Mouse (Mus musculus) kidney, embryonic 16.5 days (tissue): ENCODE measurements around the gene Dppa1. TPM values are rescaled to one million over a fixed set of nuclear protein-coding genes. Genes with fewer than 3 reads are reported as not detected.

Experiments used
- ATAC-seq: fragments of 200-750 bp; cut with Nextera tagmentation; 2 replicates; pipeline ENCODE4 v1.8.0; 2017; ENCODE audit warnings: moderate TSS enrichment; ENCODE audit not compliant: low FRiP score, low TSS enrichment
- H3K27ac ChIP-seq: fragments of 300-500 bp; sonication (generic); 2 replicates; pipeline ENCODE4 v1.5.1; 2014; ENCODE audit warnings: low read length
- H3K27me3 ChIP-seq: fragments of 300-500 bp; sonication (generic); 2 replicates; pipeline ENCODE4 v1.6.1; 2014; ENCODE audit warnings: low read length, control low read depth, mixed read lengths; ENCODE audit not compliant: insufficient read depth
- H3K36me3 ChIP-seq: fragments of 300-500 bp; sonication (generic); 2 replicates; pipeline ENCODE4 v1.6.1; 2014; ENCODE audit warnings: low read length, control low read depth, mixed read lengths; ENCODE audit not compliant: insufficient read depth
- H3K4me1 ChIP-seq: fragments of 300-500 bp; sonication (generic); 2 replicates; pipeline ENCODE4 v1.6.1; 2014; ENCODE audit warnings: low read length, control low read depth, mixed read lengths; ENCODE audit not compliant: insufficient read depth
- H3K4me2 ChIP-seq: fragments of 300-500 bp; sonication (generic); replicated peaks from 2 replicates; pipeline ENCODE4 v1.6.1; 2014; ENCODE audit warnings: low read depth, low read length
- H3K4me3 ChIP-seq: fragments of 300-500 bp; sonication (generic); 2 replicates; pipeline ENCODE4 v1.5.1; 2014; ENCODE audit warnings: mild to moderate bottlenecking, low read length
- H3K9ac ChIP-seq: fragments of 300-500 bp; sonication (generic); replicated peaks from 2 replicates; pipeline ENCODE4 v1.6.1; 2014; ENCODE audit warnings: low read length
- H3K9me3 ChIP-seq: fragments of 300-500 bp; sonication (generic); 2 replicates; pipeline ENCODE4 v1.6.1; 2016; ENCODE audit warnings: low read length, control low read depth
- WGBS: fragments of 180-500 bp; shearing (Covaris S2); extraction: QIAGEN DNeasy Blood & Tissue Kit; methylation state at CpG from one replicate; pipeline ENCODE4 v1.1.7; 2014; 5-methylcytosine and 5-hydroxymethylcytosine counted together
- polyA plus RNA-seq: library from polyadenylated mRNA; unstranded; fragments of >200 nt; fragmentation: Nextera tagmentation; extraction: Ambion mirVana; gene quantifications from 2 replicates; pipeline ENCODE4 v1.2.1, GENCODE M21; 2015

Dppa1 gene
- polyA plus RNA-seq, 1 experiment from 2014 or later, result not detected

GRCm38 (mm10) chr11:46631635-46632034 is 2.6 kb upstream of the Dppa1 start:
- H3K4me2 ChIP-seq, result no peak overlapping the region
- H3K36me3 ChIP-seq, result no peaks in the 10 kb centered on the region
- no peak overlapping the region for H3K4me3 ChIP-seq
- peak; percentile 65; the same call in 1 of the 2 replicates for ATAC-seq
- no peaks in the 10 kb centered on the region for H3K9me3 ChIP-seq
- H3K27me3 ChIP-seq, result no peaks in the 10 kb centered on the region
- H3K4me1 ChIP-seq, result no peaks in the 10 kb centered on the region
- no peak overlapping the region for H3K9ac ChIP-seq
- no peak overlapping the region for H3K27ac ChIP-seq
- WGBS, result 32% methylated on average over 3 of the region's 3 CpGs

GRCm38 (mm10) chr11:46620414-46621168 is 8.5 kb downstream of the Dppa1 start:
- Histone ChIP-seq H3K4me2 (no peak overlapping the region), H3K9ac (no peak overlapping the region), H3K4me3 (no peak overlapping the region), H3K27me3 (no peaks in the 10 kb centered on the region), H3K27ac (no peak overlapping the region), H3K36me3 (no peaks in the 10 kb centered on the region), H3K9me3 (no peaks in the 10 kb centered on the region), H3K4me1 (no peaks in the 10 kb centered on the region)
- no peak for ATAC-seq
- WGBS, result 43% methylated on average over 7 of the region's 7 CpGs

- 92% methylated on average over 1 of the region's 1 CpGs for WGBS
- Histone ChIP-seq H3K4me2 (no peak overlapping the region), H3K9ac (no peak overlapping the region), H3K36me3 (no peaks in the 10 kb centered on the region), H3K4me3 (no peak overlapping the region), H3K27ac (no peak overlapping the region), H3K27me3 (no peaks in the 10 kb centered on the region), H3K4me1 (no peaks in the 10 kb centered on the region), H3K9me3 (no peaks in the 10 kb centered on the region)
- no peak for ATAC-seq
These were observed 9.1 kb downstream of the Dppa1 start for GRCm38 (mm10) chr11:46619929-46620328.

- no peaks in the 10 kb centered on the region for H3K4me1 ChIP-seq
- no peak overlapping the region for H3K9ac ChIP-seq
- WGBS, result 75% methylated on average over 2 of the region's 2 CpGs
- ATAC-seq, result no peak
- no peak overlapping the region for H3K27ac ChIP-seq
- H3K36me3 ChIP-seq, result no peaks in the 10 kb centered on the region
- no peaks in the 10 kb centered on the region for H3K27me3 ChIP-seq
- no peaks in the 10 kb centered on the region for H3K9me3 ChIP-seq
- H3K4me2 ChIP-seq, result no peak overlapping the region
- no peak overlapping the region for H3K4me3 ChIP-seq
These were observed 36.6 kb downstream of the Dppa1 start for GRCm38 (mm10) chr11:46592416-46592815.

- Histone ChIP-seq H3K4me1 (no peaks in the 10 kb centered on the region), H3K4me3 (no peak overlapping the region)
- 74% methylated on average over 5 of the region's 5 CpGs for WGBS
These were observed 46.3 kb downstream of the Dppa1 start for GRCm38 (mm10) chr11:46582741-46583140.

GRCm38 (mm10) chr11:46580428-46580827 is 48.6 kb downstream of the Dppa1 start:
- H3K9ac ChIP-seq, result no peak overlapping the region
- H3K4me3 ChIP-seq, result no peak overlapping the region
- no peak overlapping the region for H3K27ac ChIP-seq
- WGBS, result 77% methylated on average over 3 of the region's 3 CpGs
- H3K4me1 ChIP-seq, result no peaks in the 10 kb centered on the region
- ATAC-seq, result no peak
- no peaks in the 10 kb centered on the region for H3K36me3 ChIP-seq
- H3K4me2 ChIP-seq, result no peak overlapping the region
- H3K27me3 ChIP-seq, result no peaks in the 10 kb centered on the region
- no peaks in the 10 kb centered on the region for H3K9me3 ChIP-seq

More at GRCm38 (mm10) chr11:46582741-46583140, 46.3 kb downstream of the Dppa1 start:
- no peaks in the 10 kb centered on the region for H3K27me3 ChIP-seq
- no peaks in the 10 kb centered on the region for H3K9me3 ChIP-seq
- no peak overlapping the region for H3K27ac ChIP-seq
- H3K9ac ChIP-seq, result no peak overlapping the region
- H3K4me2 ChIP-seq, result no peak overlapping the region
- no peak for ATAC-seq
- no peaks in the 10 kb centered on the region for H3K36me3 ChIP-seq

GRCm38 (mm10) chr11:46578771-46579281 is 50.2 kb downstream of the Dppa1 start:
- H3K4me2 ChIP-seq, result no peak overlapping the region
- no peaks in the 10 kb centered on the region for H3K9me3 ChIP-seq
- whole genome bisulfite sequencing, result 35% methylated on average over 5 of the region's 5 CpGs
- no peaks in the 10 kb centered on the region for H3K4me1 ChIP-seq
- H3K4me3 ChIP-seq, result no peak overlapping the region
- no peaks in the 10 kb centered on the region for H3K27me3 ChIP-seq
- no peak overlapping the region for H3K9ac ChIP-seq
- ATAC-seq, result peak; percentile 71; the same call in 1 of the 2 replicates
- H3K36me3 ChIP-seq, result no peaks in the 10 kb centered on the region
- no peak overlapping the region for H3K27ac ChIP-seq

GRCm38 (mm10) chr11:46571327-46571726 is 57.7 kb downstream of the Dppa1 start, which contains the start of gene BC053393:
Gene BC053393 (plus strand): TSS chr11:46571536.
- Histone ChIP-seq H3K27ac (no peak within 1 kb of the TSS), H3K4me3 (no peak within 1 kb of the TSS)
- 86% methylated on average over 1 of the region's 1 CpGs for WGBS

GRCm38 (mm10) chr11:46569107-46569506 is 60.0 kb downstream of the Dppa1 start:
- no peak for ATAC-seq
- Histone ChIP-seq H3K4me3 (no peak overlapping the region), H3K36me3 (no peaks in the 10 kb centered on the region), H3K27ac (no peak overlapping the region), H3K4me2 (no peak overlapping the region), H3K27me3 (no peaks in the 10 kb centered on the region), H3K9ac (no peak overlapping the region), H3K4me1 (no peaks in the 10 kb centered on the region), H3K9me3 (no peaks in the 10 kb centered on the region)
- 78% methylated on average over 1 of the region's 1 CpGs for WGBS

More at GRCm38 (mm10) chr11:46571327-46571726, 57.7 kb downstream of the Dppa1 start, which contains the start of gene BC053393:
- Histone ChIP-seq H3K27me3 (no peaks in the 10 kb centered on the region), H3K9me3 (no peaks in the 10 kb centered on the region), H3K4me1 (no peaks in the 10 kb centered on the region), H3K9ac (no peak within 1 kb of the TSS), H3K36me3 (no peaks in the 10 kb centered on the region), H3K4me2 (no peak within 1 kb of the TSS)
- no peak for ATAC-seq

GRCm38 (mm10) chr11:46565967-46566366 is 63.1 kb downstream of the Dppa1 start:
- no peak overlapping the region for H3K27ac ChIP-seq
- H3K9ac ChIP-seq, result no peak overlapping the region
- WGBS, result 94% methylated on average over 2 of the region's 2 CpGs
- no peak for ATAC-seq
- no peaks in the 10 kb centered on the region for H3K4me1 ChIP-seq
- no peak overlapping the region for H3K4me3 ChIP-seq
- no peaks in the 10 kb centered on the region for H3K27me3 ChIP-seq
- H3K36me3 ChIP-seq, result no peaks in the 10 kb centered on the region
- H3K4me2 ChIP-seq, result no peak overlapping the region
- H3K9me3 ChIP-seq, result no peaks in the 10 kb centered on the region
